Comparison of ENCODE assay signal across 9 mouse cellular contexts in the genomic region with DNA sequence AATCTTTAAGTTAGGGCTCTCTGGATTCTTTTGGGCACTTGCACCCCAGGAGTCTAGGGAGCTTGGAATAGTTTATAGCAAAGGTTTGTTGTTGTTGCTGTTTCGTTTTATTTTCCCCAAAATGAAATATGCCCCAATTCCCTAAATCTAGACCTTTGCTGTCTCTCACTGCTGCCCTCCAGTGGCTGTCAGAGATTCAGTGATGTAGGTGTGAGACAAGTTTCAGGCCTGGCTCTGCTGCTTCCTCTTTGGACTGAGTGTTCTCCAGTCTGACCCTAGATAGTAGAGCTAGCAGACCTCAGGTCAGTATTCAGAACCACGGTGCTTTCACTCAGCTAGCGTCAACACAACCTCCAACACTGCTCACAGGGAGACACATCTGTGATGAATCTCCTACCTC.
DNase-seq lines count a peak whose midpoint lies in the region; ATAC-seq and TF ChIP-seq lines count a peak whose summit lies in the region.
"Had no signal": no experiment of that assay in that cellular context is flagged by ENCODE, and none has a peak within 500 bp of the region (broad histone marks: within the 10 kb centered on the region; RNA-seq: fewer than 3 reads in every experiment).

No protein-coding gene starts in this region.

- H3K9ac ChIP-seq in hindbrain, postnatal 0 days (replicated peaks; ENCODE audit: low read length) = no peak overlapping the region
- no peak overlapping the region for H3K9ac ChIP-seq in hindbrain, embryonic 12.5 days
- no peak overlapping the region for H3K9ac ChIP-seq in ES-E14 (ENCODE audit: insufficient read depth, low read depth, low read length, poor library complexity, severe bottlenecking)
- H3K9ac ChIP-seq: embryonic facial prominence, embryonic 12.5 days had no signal

- no peaks in the 10 kb centered on the region for H3K27me3 ChIP-seq in hindbrain, postnatal 0 days (ENCODE audit: insufficient read depth, low read length)
- H3K27me3 ChIP-seq in hindbrain, embryonic 12.5 days = no peaks in the 10 kb centered on the region
- H3K27me3 ChIP-seq: embryonic facial prominence, embryonic 12.5 days had no signal

- WGBS in hindbrain, postnatal 0 days = 69% methylated on average over 3 of the region's 3 CpGs
- WGBS in hindbrain, embryonic 12.5 days = 70% methylated on average over 3 of the region's 3 CpGs

- no peaks in the 10 kb centered on the region for H3K4me1 ChIP-seq in hindbrain, postnatal 0 days (ENCODE audit: insufficient read depth, low read length)
- H3K4me1 ChIP-seq in hindbrain, embryonic 12.5 days = no peaks in the 10 kb centered on the region
- no peaks in the 10 kb centered on the region for H3K4me1 ChIP-seq in ES-E14 (ENCODE audit: control insufficient read depth in 2 of 2, insufficient read depth in 2 of 2, low read length in 2 of 2, poor library complexity in 1 of 2)
- peaks cover 6% of the 10 kb centered on the region for H3K4me1 ChIP-seq in bone marrow macrophage, adult 2 months (ENCODE audit: control insufficient read depth, insufficient read depth, low read length)

- no peak overlapping the region for H3K4me2 ChIP-seq in hindbrain, postnatal 0 days (ENCODE audit: low read depth, low read length)
- no peak overlapping the region for H3K4me2 ChIP-seq in hindbrain, embryonic 12.5 days (replicated peaks)
- H3K4me2 ChIP-seq: embryonic facial prominence, embryonic 12.5 days had no signal

- TF ChIP-seq POLR2A in bone marrow macrophage, adult 2 months (IDR thresholded peaks at IDR 0.05; ENCODE audit: borderline replicate concordance, low read depth, low read length) = no peak

- in situ Hi-C loops in ES-E14 (cut with MboI; ENCODE audit: low sequenced_read_pairs in 2 of 2, unreplicated experiment in 2 of 2) = no loop called here

- DNase-seq in hindbrain, postnatal 0 days (ENCODE audit: low spot score) = peak; percentile 14
- peak; percentile 21 for DNase-seq in ES-E14 (ENCODE audit: low read depth, low spot score)
- DNase-seq in gastrocnemius, postnatal 10 days = peak; percentile 25
- DNase-seq in layer of hippocampus, postnatal 36 days = peak; percentile 12 to 38
- DNase-seq in retina, postnatal 1 day = peak; percentile 24
- no peak for DNase-seq in T-cell, adult 2 months (ENCODE audit: low spot score)

- H3K27ac ChIP-seq in hindbrain, postnatal 0 days = no peak overlapping the region
- H3K27ac ChIP-seq in hindbrain, embryonic 12.5 days = no peak overlapping the region
- H3K27ac ChIP-seq in ES-E14 (ENCODE audit: insufficient read depth, low read depth, low read length, poor library complexity, severe bottlenecking) = no peak overlapping the region
- H3K27ac ChIP-seq in bone marrow macrophage, adult 2 months (ENCODE audit: insufficient read depth, low read depth, low read length) = no peak overlapping the region
- H3K27ac ChIP-seq: embryonic facial prominence, embryonic 12.5 days had no signal

- H3K36me3 ChIP-seq in hindbrain, postnatal 0 days (ENCODE audit: insufficient read depth, low read length) = no peaks in the 10 kb centered on the region
- H3K36me3 ChIP-seq in hindbrain, embryonic 12.5 days = no peaks in the 10 kb centered on the region
- H3K36me3 ChIP-seq in ES-E14 (ENCODE audit: control insufficient read depth, insufficient read depth, low read length, poor library complexity, severe bottlenecking) = no peaks in the 10 kb centered on the region
- H3K36me3 ChIP-seq: embryonic facial prominence, embryonic 12.5 days had no signal

- ATAC-seq in hindbrain, postnatal 0 days = no peak
- no peak for ATAC-seq in hindbrain, embryonic 12.5 days (ENCODE audit: low FRiP score)

- peak; percentile 75 for TF ChIP-seq CTCF in hindbrain, postnatal 0 days (IDR thresholded peaks at IDR 0.05; ENCODE audit: low read depth)
- TF ChIP-seq CTCF in bone marrow macrophage, adult 2 months (IDR thresholded peaks at IDR 0.05; ENCODE audit: low read depth, low read length) = peak; percentile 45

- no peaks in the 10 kb centered on the region for H3K9me3 ChIP-seq in hindbrain, postnatal 0 days (ENCODE audit: low read length)
- no peaks in the 10 kb centered on the region for H3K9me3 ChIP-seq in hindbrain, embryonic 12.5 days (replicated peaks)
- H3K9me3 ChIP-seq in ES-E14 (ENCODE audit: control insufficient read depth, insufficient read depth, low read depth, low read length) = no peaks in the 10 kb centered on the region
- H3K9me3 ChIP-seq: embryonic facial prominence, embryonic 12.5 days had no signal

- H3K4me3 ChIP-seq in hindbrain, postnatal 0 days (ENCODE audit: low read length) = no peak overlapping the region
- no peak overlapping the region for H3K4me3 ChIP-seq in hindbrain, embryonic 12.5 days
- no peak overlapping the region for H3K4me3 ChIP-seq in ES-E14 (ENCODE audit: insufficient read depth in 1 of 2, low read depth in 1 of 2, low read length in 2 of 2, poor library complexity in 1 of 2, severe bottlenecking in 1 of 2)
- H3K4me3 ChIP-seq in bone marrow macrophage, adult 2 months (ENCODE audit: insufficient read depth, low read length) = no peak overlapping the region
- H3K4me3 ChIP-seq: embryonic facial prominence, embryonic 12.5 days had no signal

TF ChIP-seq in ES-E14, 5 proteins besides CTCF, POLR2A, EP300 and RAD21:
- TF ChIP-seq ZNF384 (IDR thresholded peaks at IDR 0.05; ENCODE audit: low read depth, low read length) (no peak), HCFC1 (IDR thresholded peaks at IDR 0.05; ENCODE audit: borderline replicate concordance, insufficient read depth, low read length) (no peak), CHD2 (IDR thresholded peaks at IDR 0.05; ENCODE audit: low read depth, low read length) (no peak), ZC3H11A (IDR thresholded peaks at IDR 0.05; ENCODE audit: borderline replicate concordance, low read depth, low read length) (peak; percentile 45; the same call in 1 of the 2 replicates), MAFK (IDR thresholded peaks at IDR 0.05; ENCODE audit: insufficient read depth, low read depth, low read length) (no peak)
TF ChIP-seq in ES-E14: peak in this region for 1.
